ENCODE assay signal across 9 mouse cellular contexts in genomic region chr17:84419326-84420275, GRCm38 (mm10). TPM values are rescaled to one million over a fixed set of nuclear protein-coding genes. Genes with fewer than 3 reads are reported as not detected.
DNase-seq lines count a peak whose midpoint lies in the region; ATAC-seq and TF ChIP-seq lines count a peak whose summit lies in the region.
"Had no signal": no experiment of that assay in that cellular context is flagged by ENCODE, and none has a peak within 500 bp of the region (broad histone marks: within the 10 kb centered on the region; RNA-seq: fewer than 3 reads in every experiment).

No protein-coding gene starts in this region.

- peak overlapping the region; percentile 39; the same call in 1 of the 2 replicates for H3K27ac ChIP-seq in limb, embryonic 11.5 days (replicated peaks; ENCODE audit: low read depth, low read length)
- H3K27ac ChIP-seq in limb, embryonic 10.5 days: no peak overlapping the region
- no peak overlapping the region for H3K27ac ChIP-seq in layer of hippocampus, adult 2 months

- no peaks in the 10 kb centered on the region for H3K9me3 ChIP-seq in limb, embryonic 11.5 days (ENCODE audit: control insufficient read depth, low read length)
- H3K9me3 ChIP-seq in limb, embryonic 10.5 days (replicated peaks): no peaks in the 10 kb centered on the region
- H3K9me3 ChIP-seq: megakaryocyte, embryonic 14.5 days had no signal

- no peak for ATAC-seq in limb, embryonic 11.5 days (ENCODE audit: insufficient number of reproducible peaks, low FRiP score, low TSS enrichment, low read depth)

- peak; percentile 28; the same call in 1 of the 2 replicates for TF ChIP-seq CTCF in layer of hippocampus, adult 2 months (conservative IDR thresholded peaks at IDR 0.05)

- 71% methylated on average over 11 of the region's 11 CpGs for WGBS in limb, embryonic 11.5 days
- WGBS in limb, embryonic 10.5 days: 77% methylated on average over 11 of the region's 11 CpGs

- no peak for DNase-seq in limb, embryonic 11.5 days (ENCODE audit: low spot score)
- no peak for DNase-seq in limb, embryonic 10.5 days (ENCODE audit: low spot score)
- peak; percentile 22 for DNase-seq in embryo, embryonic 10.5 days (ENCODE audit: low spot score)
- peak; percentile 87 to 89 for DNase-seq in layer of hippocampus, adult 2 months (ENCODE audit: low spot score in 2 of 2)
- DNase-seq in lung, postnatal 36 days: peak; percentile 47
- DNase-seq in thymus, postnatal 4 days: peak; percentile 38
- DNase-seq in retina, postnatal 1 day: no peak
- DNase-seq in neural tube, embryonic 10.5 days (ENCODE audit: extremely low spot score, low spot score): no peak

- H3K4me2 ChIP-seq in limb, embryonic 11.5 days (ENCODE audit: low read depth, severe bottlenecking): no peak overlapping the region

- H3K4me1 ChIP-seq in limb, embryonic 11.5 days (ENCODE audit: control insufficient read depth, insufficient read depth, low read length): peaks cover 2% of the 10 kb centered on the region
- peaks cover 16% of the 10 kb centered on the region for H3K4me1 ChIP-seq in limb, embryonic 10.5 days

- H3K27me3 ChIP-seq in limb, embryonic 11.5 days (ENCODE audit: control insufficient read depth, insufficient read depth, low read length): no peaks in the 10 kb centered on the region
- no peaks in the 10 kb centered on the region for H3K27me3 ChIP-seq in limb, embryonic 10.5 days (ENCODE audit: low read depth, poor library complexity, severe bottlenecking)
- H3K27me3 ChIP-seq: megakaryocyte, embryonic 14.5 days had no signal

- no peak overlapping the region for H3K4me3 ChIP-seq in limb, embryonic 11.5 days (ENCODE audit: low read depth, low read length)
- no peak overlapping the region for H3K4me3 ChIP-seq in limb, embryonic 10.5 days
- no peak overlapping the region for H3K4me3 ChIP-seq in layer of hippocampus, adult 2 months
- H3K4me3 ChIP-seq: megakaryocyte, embryonic 14.5 days had no signal

- peaks cover 3% of the 10 kb centered on the region; the same call in 1 of the 2 replicates for H3K36me3 ChIP-seq in limb, embryonic 11.5 days (ENCODE audit: control insufficient read depth, insufficient read depth, low read length)
- peaks cover 64% of the 10 kb centered on the region for H3K36me3 ChIP-seq in limb, embryonic 10.5 days

- H3K9ac ChIP-seq in limb, embryonic 11.5 days (ENCODE audit: low read length): no peak overlapping the region

RNA-seq across cellular contexts. Expression of gene Thada, which starts 46.4 kb away (rescaled TPM):
- polyA plus RNA-seq in limb, embryonic 11.5 days (2014; fragmentation: Nextera tagmentation; extraction: Ambion mirVana): 12.6 and 12.8 TPM in 2 replicates
- 12.5 and 12.7 TPM in 2 replicates for polyA plus RNA-seq in limb, embryonic 10.5 days (2016; fragmentation: Nextera tagmentation; extraction: Ambion mirVana)
- total RNA-seq in layer of hippocampus, adult 2 months (2021): 10 to 100 TPM; 14.8 to 17.3 TPM

Comparison
In these comparisons a context has a peak if more than half of its experiments do, and no peak if none do; other contexts are left out.
1. DNase-seq: peak in embryo, embryonic 10.5 days (single experiment), layer of hippocampus, adult 2 months (2 of 2), lung, postnatal 36 days (single experiment) and thymus, postnatal 4 days (single experiment); none in limb, embryonic 11.5 days (single experiment), limb, embryonic 10.5 days (single experiment), retina, postnatal 1 day (single experiment) and neural tube, embryonic 10.5 days (single experiment).